Mouse (Mus musculus) hindbrain, embryonic 14.5 days (tissue): Measurements from ENCODE around the gene Naxe. TPM values are rescaled to one million over a fixed set of nuclear protein-coding genes. Genes with fewer than 3 reads are reported as not detected.
A peak's percentile ranks its signal among the peaks of the same experiment; 100 is the strongest.

Experiments
- ATAC-seq: fragments of 200-750 bp; cut with Nextera tagmentation; 2 replicates; pipeline ENCODE4 v1.8.0; 2017; ENCODE audit warnings: moderate number of reproducible peaks, mild to moderate bottlenecking, moderate TSS enrichment, moderate library complexity; ENCODE audit not compliant: low FRiP score
- DNase-seq: peaks from one replicate; pipeline ENCODE4 v3.0.0-alpha.2; 2015; ENCODE audit warnings: low spot score
- H3K27ac ChIP-seq: fragments of 300-500 bp; sonication (generic); 2 replicates; pipeline ENCODE4 v1.5.1; 2014; ENCODE audit warnings: mild to moderate bottlenecking, moderate library complexity
- H3K27me3 ChIP-seq: fragments of 300-500 bp; sonication (generic); 2 replicates; pipeline ENCODE4 v1.6.1; 2014; ENCODE audit warnings: mild to moderate bottlenecking, low read length, mixed read lengths; ENCODE audit not compliant: control insufficient read depth, insufficient read depth
- H3K36me3 ChIP-seq: fragments of 300-500 bp; sonication (generic); replicated peaks from 2 replicates; pipeline ENCODE4 v1.6.1; 2014; ENCODE audit not compliant: control insufficient read depth, insufficient read depth
- H3K4me1 ChIP-seq: fragments of 300-500 bp; sonication (generic); replicated peaks from 2 replicates; pipeline ENCODE4 v1.6.1; 2014; ENCODE audit warnings: antibody characterized with exemption, low read length, mixed read lengths; ENCODE audit not compliant: control insufficient read depth, insufficient read depth
- H3K4me2 ChIP-seq: fragments of 300-500 bp; sonication (generic); replicated peaks from 2 replicates; pipeline ENCODE4 v1.6.1; 2014; ENCODE audit warnings: mild to moderate bottlenecking, moderate library complexity
- H3K4me3 ChIP-seq: fragments of 300-500 bp; sonication (generic); replicated peaks from 2 replicates; pipeline ENCODE4 v1.5.1; 2014; ENCODE audit warnings: mild to moderate bottlenecking, low read length
- H3K9ac ChIP-seq: fragments of 300-500 bp; sonication (generic); 2 replicates; pipeline ENCODE4 v1.6.1; 2014
- H3K9me3 ChIP-seq: fragments of 300-500 bp; sonication (generic); 2 replicates; pipeline ENCODE4 v1.6.1; 2016; ENCODE audit warnings: low read length; ENCODE audit not compliant: control insufficient read depth
- WGBS: fragments of 180-500 bp; shearing (Covaris S2); extraction: QIAGEN DNeasy Blood & Tissue Kit; methylation state at CpG from one replicate; pipeline ENCODE4 v1.1.7; 2014; 5-methylcytosine and 5-hydroxymethylcytosine counted together
- polyA plus RNA-seq: library from polyadenylated mRNA; unstranded; fragments of >200 nt; fragmentation: Nextera tagmentation; extraction: Ambion mirVana; gene quantifications from 2 replicates; pipeline ENCODE4 v1.2.1, GENCODE M21; 2014

Naxe gene
- polyA plus RNA-seq, 1 experiment from 2014 or later = 167 TPM

- no peak overlapping the region for H3K9ac ChIP-seq
- H3K27ac ChIP-seq = no peak overlapping the region
- no peaks in the 10 kb centered on the region for H3K36me3 ChIP-seq
- H3K27me3 ChIP-seq = no peaks in the 10 kb centered on the region
- no peak overlapping the region for H3K4me2 ChIP-seq
- ATAC-seq (no peak), DNase-seq (no peak)
- no peaks in the 10 kb centered on the region for H3K4me1 ChIP-seq
- H3K9me3 ChIP-seq = no peaks in the 10 kb centered on the region
- no peak overlapping the region for H3K4me3 ChIP-seq
- 84% methylated on average over 8 of the region's 8 CpGs for WGBS
Observed at GRCm38 (mm10) chr3:88074766-88075165, 16.5 kb upstream of the Naxe start.

- Histone ChIP-seq H3K36me3 (no peaks in the 10 kb centered on the region), H3K4me2 (no peak overlapping the region), H3K27ac (no peak overlapping the region), H3K4me1 (no peaks in the 10 kb centered on the region), H3K27me3 (no peaks in the 10 kb centered on the region), H3K4me3 (no peak overlapping the region), H3K9ac (no peak overlapping the region), H3K9me3 (no peaks in the 10 kb centered on the region)
- ATAC-seq (no peak), DNase-seq (no peak)
- 71% methylated on average over 2 of the region's 2 CpGs for WGBS
Observed at GRCm38 (mm10) chr3:88074351-88074750, 16.1 kb upstream of the Naxe start.

- no peaks in the 10 kb centered on the region for H3K9me3 ChIP-seq
- no peak overlapping the region for H3K4me2 ChIP-seq
- no peak overlapping the region for H3K4me3 ChIP-seq
- ATAC-seq (no peak), DNase-seq (no peak)
- H3K36me3 ChIP-seq = no peaks in the 10 kb centered on the region
- H3K9ac ChIP-seq = no peak overlapping the region; the same call in 1 of the 2 replicates
- H3K27me3 ChIP-seq = no peaks in the 10 kb centered on the region
- no peak overlapping the region for H3K27ac ChIP-seq
- no peaks in the 10 kb centered on the region for H3K4me1 ChIP-seq
- WGBS = 54% methylated on average over 2 of the region's 2 CpGs
Observed at GRCm38 (mm10) chr3:88073631-88074030, 15.3 kb upstream of the Naxe start.

- Histone ChIP-seq H3K9ac (no peak overlapping the region), H3K9me3 (no peaks in the 10 kb centered on the region), H3K36me3 (no peaks in the 10 kb centered on the region), H3K27ac (no peak overlapping the region), H3K4me3 (no peak overlapping the region), H3K4me2 (no peak overlapping the region), H3K27me3 (no peaks in the 10 kb centered on the region), H3K4me1 (no peaks in the 10 kb centered on the region)
- WGBS = 2% methylated on average over 5 of the region's 5 CpGs
- peak; percentile 60; the same call in 1 of the 2 replicates for ATAC-seq
- peak; percentile 94 for DNase-seq
Observed at GRCm38 (mm10) chr3:88071783-88072182, 13.5 kb upstream of the Naxe start.

GRCm38 (mm10) chr3:88068386-88068785 lies 10.1 kb upstream of the Naxe start:
- no peaks in the 10 kb centered on the region for H3K9me3 ChIP-seq
- no peaks in the 10 kb centered on the region for H3K4me1 ChIP-seq
- no peak for DNase-seq
- H3K9ac ChIP-seq = no peak overlapping the region
- H3K36me3 ChIP-seq = no peaks in the 10 kb centered on the region
- no peak overlapping the region for H3K4me2 ChIP-seq
- ATAC-seq = no peak
- H3K4me3 ChIP-seq = no peak overlapping the region
- H3K27me3 ChIP-seq = no peaks in the 10 kb centered on the region
- H3K27ac ChIP-seq = no peak overlapping the region
- 49% methylated on average over 2 of the region's 2 CpGs for WGBS

GRCm38 (mm10) chr3:88057030-88057429 lies 1.3 kb downstream of the Naxe start:
- 89% methylated on average over 6 of the region's 6 CpGs for WGBS
- peak overlapping the region; percentile 98; the same call in 1 of the 2 replicates for H3K4me3 ChIP-seq
- peak overlapping the region; percentile 94 for H3K4me2 ChIP-seq

GRCm38 (mm10) chr3:88049532-88049931 lies 8.8 kb downstream of the Naxe start:
- Histone ChIP-seq H3K9ac (no peak overlapping the region), H3K27me3 (no peaks in the 10 kb centered on the region), H3K36me3 (peaks cover 39% of the 10 kb centered on the region), H3K9me3 (no peaks in the 10 kb centered on the region), H3K4me1 (no peaks in the 10 kb centered on the region), H3K4me2 (no peak overlapping the region), H3K4me3 (no peak overlapping the region), H3K27ac (no peak overlapping the region)
- DNase-seq (no peak), ATAC-seq (no peak)
- WGBS = 89% methylated on average over 3 of the region's 3 CpGs

More at GRCm38 (mm10) chr3:88057030-88057429, 1.3 kb downstream of the Naxe start:
- peak overlapping the region; percentile 94; the same call in 1 of the 2 replicates for H3K9ac ChIP-seq
- peaks cover 44% of the 10 kb centered on the region for H3K36me3 ChIP-seq
- peaks cover 14% of the 10 kb centered on the region for H3K4me1 ChIP-seq
- no peaks in the 10 kb centered on the region for H3K9me3 ChIP-seq
- no peaks in the 10 kb centered on the region for H3K27me3 ChIP-seq
- ATAC-seq = no peak
- H3K27ac ChIP-seq = no peak overlapping the region
- DNase-seq = no peak

GRCm38 (mm10) chr3:88042661-88043421 lies 15.5 kb downstream of the Naxe start, which contains the start of gene Gpatch4:
Gpatch4 (plus strand) TSS chr3:88043108.
- H3K36me3 ChIP-seq = no peaks in the 10 kb centered on the region
- peak within 1 kb of the TSS; percentile 74 for H3K4me3 ChIP-seq
- ATAC-seq (peak; percentile 78), DNase-seq (peak; percentile 99)
- peak within 1 kb of the TSS; percentile 51 for H3K4me2 ChIP-seq
- peaks cover 9% of the 10 kb centered on the region for H3K4me1 ChIP-seq
- H3K9ac ChIP-seq = peak within 1 kb of the TSS; percentile 65
- no peaks in the 10 kb centered on the region for H3K9me3 ChIP-seq
- peaks cover 13% of the 10 kb centered on the region; the same call in 1 of the 2 replicates for H3K27me3 ChIP-seq
- peak within 1 kb of the TSS; percentile 53 for H3K27ac ChIP-seq
- 9% methylated on average over 36 of the region's 36 CpGs for WGBS

GRCm38 (mm10) chr3:88035561-88036293 lies 22.6 kb downstream of the Naxe start:
- H3K27ac ChIP-seq = no peak overlapping the region

More at GRCm38 (mm10) chr3:88035561-88036293, 22.6 kb downstream of the Naxe start:
- DNase-seq (no peak), ATAC-seq (no peak)
- no peaks in the 10 kb centered on the region for H3K36me3 ChIP-seq
- peaks cover 12% of the 10 kb centered on the region; the same call in 1 of the 2 replicates for H3K27me3 ChIP-seq
- H3K4me2 ChIP-seq = no peak overlapping the region
- no peak overlapping the region for H3K4me3 ChIP-seq
- no peak overlapping the region for H3K9ac ChIP-seq
- H3K9me3 ChIP-seq = no peaks in the 10 kb centered on the region
- no peaks in the 10 kb centered on the region for H3K4me1 ChIP-seq
- whole genome bisulfite sequencing = 65% methylated on average over 1 of the region's 1 CpGs
